Mouse (Mus musculus): Measurements from ENCODE around the gene Fgd6.

Gene Fgd6

GRCm38 (mm10) chr10:94035658-94036374, at the start of gene Fgd6, which contains the start of gene Vezt:
Gene Fgd6, plus strand, starts transcription at chr10:94036001.
Gene Vezt, minus strand, starts transcription at chr10:94035817.
- in situ Hi-C loops (cut with MboI, MseI): no loop called here

DNA sequence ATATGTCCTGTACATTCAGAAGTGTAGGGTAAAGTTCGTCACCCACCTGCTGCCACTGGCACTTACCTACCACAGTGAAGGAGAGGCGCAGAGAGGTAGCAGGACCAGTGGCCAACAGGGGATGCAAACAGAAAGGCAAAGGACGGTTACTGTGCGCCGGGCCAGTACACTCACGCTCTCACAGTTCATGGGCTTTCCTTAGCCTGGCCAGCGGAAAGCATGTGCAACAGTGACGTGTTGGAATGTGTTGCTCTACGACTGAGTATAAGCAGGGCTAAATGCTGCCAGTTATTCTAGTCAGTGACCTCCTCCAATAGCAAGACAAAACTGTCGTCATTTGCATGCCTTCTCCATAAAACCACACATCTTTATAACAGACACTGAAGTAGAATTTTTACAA, 41.7 kb upstream of the Fgd6 start:
- in situ Hi-C loops (cut with MboI, MseI): no loop called here

GRCm38 (mm10) chr10:93995100-93995499, 40.7 kb upstream of the Fgd6 start:
- in situ Hi-C loops (cut with MboI, MseI): no loop called here

DNA sequence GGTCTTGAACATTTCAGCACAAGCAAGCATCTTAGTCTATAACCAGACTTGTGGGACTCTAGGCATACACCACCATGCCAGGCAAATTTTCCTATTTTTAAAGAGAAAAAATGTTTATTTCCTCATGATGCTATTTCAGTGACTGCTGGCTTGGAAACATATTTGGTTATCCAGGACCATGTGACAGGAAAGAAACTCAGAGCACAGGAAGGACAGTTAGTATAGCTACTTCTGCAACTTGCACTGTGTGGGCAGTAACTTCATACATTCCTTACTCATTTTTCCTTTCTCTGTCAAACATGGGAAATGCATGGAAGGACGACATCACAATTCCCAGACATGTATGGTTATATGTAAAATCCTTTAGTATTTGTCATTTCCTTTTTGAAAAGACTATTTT, 36.4 kb upstream of the Fgd6 start:
- in situ Hi-C loops (cut with MboI, MseI): no loop called here

GRCm38 (mm10) chr10:94000223-94000622, 35.6 kb upstream of the Fgd6 start:
- in situ Hi-C loops (cut with MboI, MseI): no loop called here

- in situ Hi-C loops (cut with MboI, MseI): no loop called here
Observed at GRCm38 (mm10) chr10:94008356-94008755, 27.4 kb upstream of the Fgd6 start.

GRCm38 (mm10) chr10:94009991-94010679, 25.7 kb upstream of the Fgd6 start:
- in situ Hi-C loops (cut with MboI, MseI): loop anchor here (5.0 kb wide), 1 partner anchor 107 kb away; no protein-coding TSS in a partner anchor

DNA sequence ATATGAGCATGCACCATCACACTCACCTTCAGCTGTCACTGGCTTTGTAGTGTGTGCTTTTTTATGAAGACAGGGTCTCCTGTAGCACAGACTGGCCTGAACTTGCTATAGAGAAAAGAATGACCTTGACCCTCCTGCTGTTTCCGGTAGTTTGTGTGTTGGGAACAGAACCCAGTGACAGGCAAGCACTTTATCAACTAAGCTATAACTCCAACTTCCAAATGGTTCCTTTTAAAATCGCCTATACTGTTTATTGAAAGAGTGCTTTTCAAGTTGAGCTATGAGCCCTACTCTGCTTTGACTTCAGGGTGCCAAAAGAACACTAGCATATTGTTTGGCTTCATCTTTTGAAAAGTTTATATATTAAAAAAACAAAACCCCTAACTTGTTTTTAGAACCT, 24.8 kb upstream of the Fgd6 start:
- in situ Hi-C loops (cut with MboI, MseI): loop anchor here (5.0 kb wide), 1 partner anchor 106 kb away; no protein-coding TSS in a partner anchor

DNA sequence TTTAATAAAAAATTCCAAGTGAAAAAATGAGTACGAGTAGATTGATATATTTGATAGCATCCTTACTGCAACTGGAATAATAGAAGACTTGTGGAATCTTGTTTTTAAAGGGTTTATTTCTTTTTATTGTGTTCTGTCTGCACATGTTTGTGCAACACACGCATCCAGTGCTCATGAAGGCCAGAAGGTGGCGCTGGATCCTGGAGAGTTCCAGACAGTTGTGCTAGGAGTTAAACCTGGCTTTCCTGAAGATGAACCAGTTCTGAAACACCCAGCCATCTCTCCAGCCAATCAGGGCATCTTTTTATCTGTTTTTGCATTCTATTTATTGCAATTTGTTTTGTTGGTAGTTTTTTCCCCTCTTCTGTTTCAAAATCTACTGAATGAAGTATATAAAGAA, 22.6 kb upstream of the Fgd6 start:
- in situ Hi-C loops (cut with MboI, MseI): loop anchor here (5.0 kb wide), 1 partner anchor 104 kb away; no protein-coding TSS in a partner anchor

- in situ Hi-C loops (cut with MboI, MseI): loop anchor here (5.0 kb wide), 1 partner anchor 103 kb away; no protein-coding TSS in a partner anchor
Observed at GRCm38 (mm10) chr10:94014200-94014599, 21.6 kb upstream of the Fgd6 start.

- in situ Hi-C loops (cut with MboI, MseI): no loop called here
Observed at GRCm38 (mm10) chr10:94017455-94017854, 18.3 kb upstream of the Fgd6 start.

DNA sequence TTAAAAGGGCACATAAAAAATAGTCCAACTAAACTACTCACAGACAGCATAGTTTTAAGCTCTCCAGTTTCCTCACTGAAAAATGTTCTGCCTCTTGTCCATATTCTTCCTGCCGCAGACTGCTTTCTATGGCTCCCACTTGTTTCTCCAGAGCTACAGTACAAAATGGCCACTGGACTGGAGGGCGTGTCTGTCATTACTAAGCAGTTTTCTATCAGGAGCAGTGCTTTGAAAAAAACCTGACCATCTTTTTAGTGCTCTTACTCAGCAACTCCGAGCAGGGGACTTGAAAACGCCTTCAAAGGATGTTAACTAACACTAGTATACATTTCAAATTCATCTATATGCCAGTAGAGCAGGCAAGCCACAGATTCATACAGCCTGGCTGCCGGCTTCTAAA, 15.2 kb upstream of the Fgd6 start:
- in situ Hi-C loops (cut with MboI, MseI): no loop called here

DNA sequence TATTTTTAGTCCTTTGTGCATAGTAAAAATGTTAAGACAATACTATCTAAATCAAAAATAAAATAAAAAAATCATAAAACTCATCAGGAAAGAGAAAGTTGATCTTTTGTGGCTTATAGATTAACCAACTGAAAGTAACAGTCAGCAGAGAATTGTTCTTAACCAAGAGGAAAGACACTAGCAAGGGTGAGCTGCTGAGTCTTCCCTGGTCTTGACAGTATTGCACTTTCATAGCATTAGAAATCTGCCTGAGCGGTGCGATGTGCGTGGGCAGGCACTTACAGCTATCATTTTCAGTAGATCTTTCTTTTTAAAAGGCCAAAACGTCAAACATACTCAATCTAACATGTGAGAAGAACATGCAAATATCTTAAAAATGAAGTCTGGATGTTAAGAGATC, 14.7 kb upstream of the Fgd6 start:
- in situ Hi-C loops (cut with MboI, MseI): no loop called here

DNA sequence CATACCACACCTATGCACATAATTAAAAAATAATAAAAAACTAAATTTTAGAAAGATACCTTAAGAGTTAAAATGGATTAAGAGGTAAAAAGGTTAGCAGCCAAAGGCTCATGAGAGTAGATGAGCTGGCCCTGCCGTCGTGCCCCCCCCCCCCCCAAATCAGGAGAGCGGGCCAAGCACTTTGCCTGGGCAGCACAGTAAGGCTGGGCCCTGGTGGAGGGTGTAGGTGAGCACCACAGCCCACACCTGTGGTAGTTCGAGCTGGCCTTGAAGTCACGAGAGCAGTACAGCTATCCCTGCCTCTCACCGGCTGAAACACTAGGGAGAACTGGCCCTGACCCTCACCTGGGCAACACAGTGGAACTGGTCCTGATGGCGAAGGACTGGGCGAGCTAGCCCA, 10.7 kb upstream of the Fgd6 start:
- in situ Hi-C loops (cut with MboI, MseI): no loop called here

- in situ Hi-C loops (cut with MboI, MseI): no loop called here
Observed at GRCm38 (mm10) chr10:94028493-94028892, 7.3 kb upstream of the Fgd6 start.

DNA sequence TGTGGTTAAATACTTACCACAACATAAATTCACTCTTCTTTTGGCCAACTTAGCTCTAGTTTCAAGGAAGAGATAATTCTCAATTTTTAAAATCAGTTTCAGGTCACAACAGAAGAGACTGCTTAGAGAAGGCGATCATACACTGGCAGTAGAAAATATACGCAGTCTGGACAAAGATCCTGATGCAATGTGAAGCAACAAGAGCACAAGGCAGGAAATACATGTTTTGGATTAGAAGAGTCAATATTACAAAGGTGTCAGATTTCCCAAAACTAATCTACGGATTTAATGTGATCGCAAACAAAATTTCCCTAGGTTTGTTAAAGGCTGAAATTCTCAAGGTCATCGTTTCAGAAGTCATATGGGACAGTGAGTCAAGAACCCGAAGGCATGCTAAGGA, 4.6 kb upstream of the Fgd6 start:
- in situ Hi-C loops (cut with MboI, MseI): no loop called here

- in situ Hi-C loops (cut with MboI, MseI): no loop called here
Observed at GRCm38 (mm10) chr10:94034876-94035657, 734 bp upstream of the Fgd6 start.

DNA sequence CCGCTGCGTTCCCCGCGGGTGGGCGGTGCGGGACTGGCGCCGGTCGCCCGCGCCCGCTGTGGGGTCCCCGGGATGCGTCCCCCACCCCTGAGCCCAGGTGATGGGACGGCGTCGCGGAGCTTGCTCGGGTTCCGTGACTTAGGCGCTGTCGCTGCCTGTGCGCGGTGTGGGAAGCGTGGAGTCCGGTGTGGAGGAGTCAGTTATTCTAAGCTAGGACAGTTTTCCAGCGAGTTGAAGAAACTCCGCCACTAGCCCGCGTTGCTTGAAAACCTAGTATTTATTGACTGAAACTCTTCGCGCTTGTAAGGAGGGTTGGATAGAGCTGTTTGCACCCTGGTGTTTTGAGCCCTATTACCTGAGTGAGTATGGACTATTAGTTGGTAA, 566 bp downstream of the Fgd6 start:
- in situ Hi-C loops (cut with MboI, MseI): no loop called here

GRCm38 (mm10) chr10:94037196-94037595, 1.4 kb downstream of the Fgd6 start:
- in situ Hi-C loops (cut with MboI, MseI): no loop called here

- in situ Hi-C loops (cut with MboI, MseI): no loop called here
Observed at GRCm38 (mm10) chr10:94037596-94037995, 1.8 kb downstream of the Fgd6 start.

DNA sequence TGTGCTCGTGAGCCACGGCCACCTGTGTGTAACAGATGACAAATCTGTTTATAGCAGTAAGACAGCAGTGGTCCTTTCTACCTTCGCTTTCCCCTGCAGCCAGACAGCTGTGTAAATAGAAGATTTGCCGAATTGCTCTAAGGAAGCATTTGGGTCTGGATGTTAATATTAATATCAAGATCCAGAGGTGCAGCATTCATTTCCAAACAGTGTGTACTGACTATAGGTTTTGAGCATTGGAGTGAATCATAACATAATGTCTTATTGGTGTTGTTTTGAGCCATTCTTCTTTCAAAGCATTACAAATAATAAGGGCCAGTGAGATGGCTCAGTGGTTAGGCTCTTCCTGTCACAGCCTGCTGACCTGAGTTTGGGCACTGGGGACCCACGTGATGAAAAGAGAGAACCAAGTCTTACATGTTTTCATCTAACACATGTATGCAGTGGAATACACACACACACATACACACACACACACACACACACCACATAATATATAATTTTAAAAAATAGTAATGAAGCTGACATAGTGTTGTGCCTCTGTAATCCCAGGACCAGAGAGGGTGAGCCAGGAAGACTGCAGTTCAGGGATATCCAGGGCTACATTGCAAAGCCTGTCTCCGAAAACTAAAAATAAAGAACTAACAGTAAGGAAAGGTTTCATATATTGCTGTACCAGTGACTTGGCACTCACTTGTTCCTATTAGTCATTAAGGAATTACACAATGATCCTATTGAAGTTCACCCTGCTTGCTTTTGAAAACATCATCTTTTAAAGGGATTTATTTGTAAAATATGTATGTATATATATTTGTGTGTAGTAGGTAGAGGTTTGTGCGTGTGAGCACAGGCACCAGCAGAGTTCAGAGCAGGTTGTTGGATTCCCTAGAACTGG, 2.8 kb downstream of the Fgd6 start:
- in situ Hi-C loops (cut with MboI, MseI): no loop called here
